Mouse (Mus musculus) layer of hippocampus, adult 9-11 months (tissue): Measurements from ENCODE around the gene Dnajc27.

ENCODE experiments used
- DNase-seq: peaks from one replicate; pipeline ENCODE4 v3.0.0; 2022

Gene Dnajc27

DNA sequence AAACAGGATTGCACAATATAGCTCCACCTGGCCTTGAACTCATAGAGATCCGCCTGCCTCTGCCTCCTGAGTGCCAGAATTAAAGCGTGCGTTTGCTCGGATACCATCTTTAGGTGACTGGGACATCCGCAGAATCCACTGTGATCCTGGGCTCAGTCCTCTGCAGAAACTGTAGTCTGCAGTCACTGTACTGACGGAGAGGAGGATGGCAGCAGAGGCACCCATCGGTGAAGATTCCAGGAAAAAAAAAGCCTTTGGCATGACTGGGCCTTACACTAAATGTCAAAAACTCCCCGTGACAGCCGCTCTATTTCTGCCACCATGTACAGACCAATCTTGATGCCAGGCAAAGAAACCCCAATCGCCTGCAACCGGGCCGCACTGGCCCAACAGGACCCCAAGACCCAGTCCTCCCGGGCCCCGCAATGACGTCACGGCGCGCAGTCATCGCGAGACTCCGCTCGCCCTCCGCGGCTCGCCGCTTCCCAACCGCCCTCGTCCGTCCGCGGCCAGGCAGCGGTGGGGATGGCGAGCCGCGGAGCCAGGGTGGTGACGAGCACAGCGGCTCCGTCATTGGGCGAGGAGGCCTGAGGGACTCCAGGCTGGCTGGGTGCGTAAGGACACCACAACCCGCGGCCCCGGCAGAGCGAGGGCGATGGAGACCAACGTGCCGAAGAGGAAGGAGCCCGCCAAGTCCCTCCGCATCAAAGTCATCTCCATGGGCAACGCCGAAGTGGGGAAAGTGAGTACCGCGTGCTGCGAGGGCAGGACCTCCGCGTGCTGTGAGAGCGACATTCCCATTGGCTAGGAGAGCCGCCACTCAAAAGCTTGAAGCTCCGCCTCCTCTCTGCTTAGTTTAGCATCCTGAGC, at the start of gene Dnajc27:
TSS of gene Dnajc27 (plus strand) at position 452 of the 870 bp plus-strand sequence.
- DNase-seq: peak; percentile 95

DNA sequence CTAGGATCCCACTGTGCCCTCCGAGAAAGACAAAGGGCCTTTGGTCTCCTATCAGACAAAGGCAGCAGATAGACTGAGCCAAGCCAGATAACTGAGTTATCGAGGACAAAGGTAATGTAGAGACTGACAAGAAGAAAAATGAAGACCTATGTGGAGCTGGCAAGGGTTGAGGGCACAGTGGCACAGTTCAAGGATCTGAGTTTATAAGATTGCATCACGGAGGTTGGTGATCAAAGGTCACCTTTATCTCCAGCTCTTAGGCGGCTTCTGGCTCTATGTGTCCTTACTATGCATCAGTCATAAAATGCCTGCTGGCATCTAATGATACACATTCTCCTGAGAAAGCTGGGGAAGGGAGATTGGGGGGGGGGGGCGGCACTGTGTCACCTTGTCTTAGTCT, 46.2 kb upstream of the Dnajc27 start:
- no peak for DNase-seq

DNA sequence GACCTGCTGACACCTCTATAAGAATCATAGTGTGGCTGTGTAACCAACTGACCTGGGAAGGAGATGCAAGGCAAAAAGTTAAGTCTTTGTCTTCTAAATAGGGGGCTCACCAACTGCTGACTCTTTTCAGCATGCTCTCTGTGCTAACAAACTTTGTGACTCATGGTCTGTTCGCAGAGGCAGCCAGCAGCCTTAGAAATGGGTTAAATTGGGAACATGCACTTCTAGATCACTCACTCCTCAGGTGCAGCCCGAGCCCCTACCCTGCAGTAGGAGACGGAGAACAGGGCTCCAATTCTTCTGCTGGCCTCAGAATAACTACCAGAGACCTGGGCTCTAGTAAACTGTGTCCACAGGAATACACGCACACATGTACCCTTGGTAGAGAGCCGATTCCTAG, 44.9 kb upstream of the Dnajc27 start:
- DNase-seq: no peak

DNA sequence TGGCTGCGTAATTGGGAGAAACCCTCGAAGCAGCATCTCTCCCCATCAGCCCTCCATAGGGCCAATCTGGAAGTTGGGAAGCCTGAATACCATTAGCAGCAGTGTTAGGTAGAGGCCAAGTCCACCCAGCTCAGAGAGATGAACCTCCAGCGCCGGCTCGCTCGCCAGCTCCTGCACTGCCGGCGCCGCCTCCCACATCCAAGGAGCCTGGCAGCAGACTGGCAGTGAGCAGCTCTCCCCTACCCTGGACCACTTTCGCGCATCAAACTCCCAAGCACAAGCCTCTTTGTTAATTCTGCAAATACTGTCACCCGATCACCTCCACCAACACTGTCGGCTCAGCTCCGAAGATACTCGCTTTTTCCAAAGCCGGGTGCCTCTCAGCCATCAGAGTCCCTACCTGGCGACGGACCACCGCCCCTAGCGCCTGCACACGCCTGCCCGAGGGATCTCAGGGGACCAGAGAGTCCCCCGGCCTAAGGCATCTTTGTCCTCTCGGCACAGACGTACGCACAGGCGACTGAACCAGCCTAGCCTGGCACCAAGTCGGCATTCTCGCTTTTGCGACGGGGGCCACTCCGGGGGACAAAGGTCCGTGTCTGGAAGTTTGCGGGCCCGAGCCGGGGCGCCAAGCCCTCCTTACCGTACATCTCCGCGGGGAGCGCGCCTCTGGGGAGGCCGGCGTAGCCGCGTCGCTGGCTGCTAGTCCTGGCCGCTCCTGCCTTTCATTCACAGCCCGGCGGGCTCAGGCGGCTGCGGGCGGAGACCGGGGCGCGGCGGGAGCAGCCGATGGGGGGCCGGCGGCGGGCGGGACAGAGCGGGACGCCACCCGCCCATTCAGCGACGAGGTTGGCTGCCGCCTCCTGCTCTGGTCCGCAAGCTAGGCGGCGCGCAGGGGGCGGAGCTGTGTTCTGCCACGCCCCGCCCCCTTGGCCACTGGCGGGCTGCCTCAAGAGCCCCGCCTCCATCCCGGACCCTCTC, 44.0 kb upstream of the Dnajc27 start, which contains the start of gene Efr3b:
TSS of gene Efr3b (minus strand) at position 855 of the 981 bp plus-strand sequence.
- peak; percentile 88 for DNase-seq

DNA sequence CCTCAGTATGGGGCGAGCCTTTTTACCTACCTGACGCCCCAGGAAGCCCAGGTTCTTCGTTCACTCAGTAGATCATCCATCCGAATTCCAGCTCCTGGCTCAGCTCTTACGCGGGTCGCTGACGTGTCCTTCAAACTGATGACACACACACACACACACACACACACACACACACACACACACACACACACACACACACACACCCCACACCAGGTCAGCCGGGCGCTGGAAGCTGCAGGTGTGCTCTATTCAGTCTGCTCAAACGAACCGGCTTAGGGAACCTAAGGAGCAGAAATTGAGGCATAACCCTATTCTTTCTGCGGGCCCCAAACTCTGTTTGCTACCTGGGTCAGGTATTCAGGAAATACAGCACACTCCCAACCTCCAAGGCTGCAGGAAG, 43.3 kb upstream of the Dnajc27 start:
- no peak for DNase-seq

DNA sequence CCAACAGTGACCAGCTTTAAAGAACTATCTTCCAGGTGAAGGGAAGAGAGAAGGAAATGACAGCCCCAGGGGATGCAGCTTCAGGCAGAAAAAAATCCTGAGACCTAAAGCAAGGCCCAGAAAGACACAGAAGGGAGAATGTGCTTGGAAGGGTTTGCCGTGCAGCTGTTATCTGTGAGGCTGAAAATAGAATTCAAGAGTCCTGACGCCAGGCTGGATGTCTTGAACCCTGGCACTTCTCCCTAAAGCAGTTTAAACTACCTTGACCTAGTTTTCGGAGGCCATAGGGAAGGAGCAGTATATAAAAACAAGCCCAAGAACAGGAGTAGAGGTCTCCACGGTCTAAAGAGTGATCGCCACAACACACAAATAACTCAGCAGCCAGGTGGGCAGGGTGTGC, 40.0 kb upstream of the Dnajc27 start:
- no peak for DNase-seq

DNA sequence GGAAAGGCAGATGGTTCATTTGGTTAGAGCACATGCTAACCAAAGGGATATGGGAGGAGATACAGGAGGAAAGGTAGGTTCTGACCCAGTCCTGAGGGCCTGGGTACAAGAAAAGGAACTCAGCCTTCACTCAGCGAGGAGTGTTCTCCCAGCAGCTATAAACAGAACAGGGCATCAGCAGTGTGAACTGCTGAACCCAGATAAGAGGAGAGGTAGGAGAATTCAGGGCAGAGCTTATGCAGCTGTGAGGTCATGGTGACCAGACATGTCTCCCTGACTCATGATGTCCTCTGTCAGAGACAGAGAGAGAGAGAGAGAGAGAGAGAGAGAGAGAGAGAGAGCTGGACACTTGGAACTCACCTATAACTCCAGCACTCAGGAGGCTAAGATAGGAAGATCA, 36.4 kb upstream of the Dnajc27 start:
- no peak for DNase-seq

DNA sequence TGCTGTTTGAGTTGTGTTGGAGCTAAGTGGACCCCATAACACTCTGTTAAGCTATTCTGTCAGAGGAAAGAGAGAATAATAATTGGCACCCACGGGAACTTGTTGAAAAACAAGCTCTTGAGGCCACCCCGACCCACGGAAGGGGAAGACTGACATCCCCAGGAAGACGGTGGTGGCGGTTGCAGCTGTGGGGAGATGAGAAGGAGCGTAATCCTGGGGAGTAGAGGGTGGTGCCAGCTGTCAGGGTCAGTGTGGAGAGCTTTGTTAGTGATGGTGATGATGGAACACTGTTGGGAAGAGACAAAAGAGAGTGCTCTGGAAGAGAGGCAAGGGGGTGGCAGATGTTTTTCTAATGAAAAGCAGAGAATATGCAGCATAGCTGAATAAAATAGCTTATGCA, 34.4 kb upstream of the Dnajc27 start:
- no peak for DNase-seq

DNA sequence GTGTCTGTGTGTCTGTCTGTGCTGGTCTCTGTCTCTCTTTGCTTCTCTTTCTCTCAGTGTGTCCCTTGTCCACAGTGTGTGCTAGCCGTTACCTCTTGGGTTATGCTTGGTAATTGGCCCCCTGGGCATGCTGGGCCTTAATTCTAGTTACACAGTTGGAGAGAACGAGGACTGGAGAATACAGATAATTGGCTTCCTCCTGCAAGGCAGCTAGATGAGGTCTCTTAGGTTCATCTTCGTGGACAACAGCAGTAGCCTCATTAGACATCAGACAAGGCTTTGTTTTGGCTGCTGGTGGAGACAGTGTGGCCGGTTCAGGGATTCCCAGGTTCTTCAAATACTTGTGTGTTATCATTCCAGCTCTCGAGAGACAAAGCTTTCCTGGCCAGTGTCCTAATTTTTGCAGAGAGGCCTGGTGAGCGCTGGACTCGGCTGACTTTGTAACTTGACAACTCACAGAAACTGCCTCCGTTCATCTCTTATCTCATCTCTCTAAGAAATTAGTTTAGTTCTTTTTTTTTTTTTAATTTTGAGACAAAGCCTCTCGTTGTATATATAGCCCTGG, 31.4 kb upstream of the Dnajc27 start:
- DNase-seq: no peak

DNA sequence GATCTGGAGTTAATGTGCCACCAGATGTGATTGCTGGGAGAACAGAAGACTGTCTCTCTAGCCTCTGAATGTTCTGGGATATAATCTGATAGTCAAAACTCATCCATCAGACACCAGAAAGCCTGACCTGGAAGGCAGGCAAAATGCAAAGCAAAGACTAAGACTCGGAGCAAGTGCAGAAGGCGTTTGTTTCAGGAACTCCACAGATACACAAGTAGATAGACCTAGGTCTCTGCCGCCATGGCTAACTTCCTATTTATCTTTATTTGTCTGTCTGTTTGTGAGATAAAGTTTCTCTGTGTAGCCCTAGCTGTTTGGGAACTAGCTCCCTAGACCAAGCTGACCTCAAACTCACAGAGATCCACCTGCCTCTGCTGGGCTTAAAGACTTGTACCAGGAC, 28.7 kb upstream of the Dnajc27 start:
- no peak for DNase-seq

DNA sequence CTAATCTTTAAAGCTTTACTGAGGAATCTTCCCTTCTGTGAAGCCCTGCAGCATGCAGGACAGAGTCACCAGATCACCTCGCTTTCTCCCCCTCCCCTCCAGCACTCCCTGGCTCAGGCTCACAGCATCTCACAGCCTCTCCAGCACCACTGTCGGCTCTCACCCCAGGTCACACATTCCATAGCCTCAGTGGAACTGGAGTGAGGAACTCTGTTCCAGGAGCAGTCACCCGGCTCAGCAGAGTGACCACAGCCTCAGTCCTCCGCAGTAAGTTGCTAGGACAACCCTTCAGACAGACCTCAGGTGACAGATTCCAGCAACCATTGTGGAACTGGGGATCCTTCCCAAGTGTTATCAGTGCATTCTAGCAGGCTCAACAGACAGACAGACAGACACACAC, 27.5 kb upstream of the Dnajc27 start:
- DNase-seq: no peak

DNA sequence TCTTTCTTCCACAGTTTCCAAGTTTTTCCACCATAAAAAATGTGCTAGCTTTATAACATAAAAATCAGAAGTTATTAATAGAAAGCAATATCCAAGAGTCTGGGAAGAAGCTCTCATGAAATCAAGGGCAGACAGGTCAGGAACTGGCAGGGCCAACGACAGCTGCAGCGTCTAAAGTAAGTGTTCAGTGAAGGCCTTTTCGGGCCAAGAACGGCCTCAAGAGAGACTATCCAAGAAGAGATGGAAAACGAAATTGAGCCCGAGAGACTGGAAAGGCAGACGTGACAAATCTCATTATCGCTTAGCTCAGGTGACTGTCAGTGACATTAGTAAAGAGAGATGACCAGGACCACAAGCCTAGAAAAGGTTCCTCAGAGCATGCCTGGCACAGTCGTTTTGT, 24.1 kb upstream of the Dnajc27 start:
- DNase-seq: no peak

DNA sequence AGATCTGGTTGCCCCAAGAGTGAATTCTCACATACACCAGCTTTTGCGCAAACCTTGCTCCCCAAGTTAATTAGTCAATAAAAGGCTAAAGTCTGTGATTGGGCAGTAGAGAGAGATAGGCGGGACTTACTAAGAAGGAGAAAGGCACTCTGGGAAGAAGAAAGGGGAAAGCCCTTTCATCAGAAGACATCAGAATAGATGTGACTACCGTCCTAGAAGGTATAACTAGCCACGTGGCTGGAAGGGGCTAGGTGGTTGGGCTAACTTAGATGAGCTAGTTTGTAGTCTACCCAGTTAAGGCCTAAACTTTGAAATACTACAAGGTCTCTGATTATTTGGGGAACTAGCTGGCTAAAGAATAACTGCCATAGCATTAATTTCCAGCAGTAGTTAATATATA, 22.7 kb upstream of the Dnajc27 start:
- DNase-seq: no peak

DNA sequence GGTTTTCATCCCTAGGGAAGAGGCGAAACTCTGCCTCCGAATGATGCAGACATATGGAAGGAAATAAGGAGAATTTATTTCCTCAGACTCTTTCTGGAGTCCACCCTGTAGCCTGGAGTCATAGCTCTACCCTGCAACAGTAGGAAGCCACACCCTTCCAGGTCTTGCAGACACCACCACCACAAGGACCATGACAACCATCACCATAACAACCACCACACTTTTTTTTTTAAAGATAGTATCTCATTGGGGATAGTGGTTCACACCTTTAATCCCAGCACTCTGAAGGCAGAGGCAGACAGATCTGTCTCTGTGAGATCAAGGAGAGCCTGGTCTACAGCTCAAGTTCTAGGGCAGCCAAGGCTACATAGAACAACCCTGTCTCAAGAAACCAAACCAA, 16.9 kb upstream of the Dnajc27 start:
- DNase-seq: no peak

DNA sequence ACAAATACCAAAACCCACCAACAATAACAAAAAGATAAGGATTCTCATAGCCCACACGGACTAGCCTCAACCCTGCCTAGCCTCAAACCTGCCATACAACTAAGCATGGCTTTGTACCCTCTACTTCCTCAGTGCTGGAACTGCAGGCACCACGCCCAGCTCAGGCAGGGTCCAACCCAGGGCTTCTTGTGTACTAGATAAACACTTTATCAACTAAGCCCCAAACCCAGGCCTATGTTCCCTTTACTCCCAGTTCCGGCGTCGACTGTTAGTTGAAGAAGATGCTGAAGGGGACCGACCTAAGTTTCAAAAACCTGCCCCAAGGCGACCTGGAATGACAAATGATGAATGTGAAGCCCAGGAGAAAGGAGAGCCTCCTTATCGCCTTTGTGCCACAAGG, 16.4 kb upstream of the Dnajc27 start:
- DNase-seq: no peak

DNA sequence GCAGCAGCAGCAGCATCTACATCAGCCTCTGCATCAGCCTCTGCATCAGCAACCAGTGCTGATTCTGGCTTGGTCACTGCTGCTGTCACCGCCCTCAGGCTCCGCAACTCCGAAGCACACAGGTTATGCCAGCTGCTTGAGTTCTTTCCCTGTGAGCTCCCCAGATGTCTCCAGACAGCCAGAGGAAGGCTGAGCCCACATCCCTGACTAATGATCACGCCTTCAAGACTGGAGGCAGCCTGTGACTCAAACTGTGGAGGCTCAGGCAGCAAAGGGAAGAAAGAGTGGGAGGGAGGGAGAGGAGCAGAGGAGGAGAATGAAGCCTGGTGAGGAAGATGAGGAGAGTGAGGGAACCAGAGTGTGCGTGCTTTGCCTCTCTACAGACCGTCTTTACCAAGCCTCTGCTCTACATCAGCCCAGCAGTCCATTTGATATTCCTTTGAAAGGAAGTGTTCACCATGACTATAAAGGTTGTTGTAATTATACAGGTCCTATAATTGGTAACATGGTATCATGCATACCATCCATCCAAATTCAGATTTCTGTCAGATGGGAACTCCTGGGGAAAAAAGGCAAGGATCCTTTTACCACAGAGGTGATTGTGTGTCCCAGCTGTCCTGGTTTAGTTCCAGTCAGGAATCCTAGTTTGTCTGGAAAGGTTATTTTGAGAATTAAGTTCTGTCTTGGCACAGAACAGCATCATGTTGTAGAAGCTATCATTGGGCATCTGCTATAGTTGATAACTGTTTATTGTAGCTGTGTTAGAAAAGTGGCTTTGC, 15.5 kb upstream of the Dnajc27 start:
- no peak for DNase-seq

DNA sequence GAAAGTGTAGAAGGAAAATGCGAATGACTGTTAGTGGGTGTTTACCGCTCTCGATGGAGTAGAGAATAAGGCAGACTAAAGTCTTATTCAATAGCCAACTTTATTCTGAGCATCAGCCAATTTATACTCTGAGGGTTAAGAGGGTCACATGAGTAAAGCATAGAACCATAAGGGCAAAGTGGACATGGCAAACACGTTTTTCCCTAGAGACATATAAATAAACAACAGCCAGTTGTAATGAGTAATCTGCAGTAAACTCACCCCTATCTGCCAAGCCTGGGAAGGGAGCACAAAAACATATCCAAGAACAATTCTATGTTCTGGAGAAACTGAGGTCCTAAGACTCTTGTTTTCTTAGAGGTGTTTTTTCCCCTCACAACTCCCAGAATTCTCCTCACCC, 13.8 kb upstream of the Dnajc27 start:
- DNase-seq: no peak

DNA sequence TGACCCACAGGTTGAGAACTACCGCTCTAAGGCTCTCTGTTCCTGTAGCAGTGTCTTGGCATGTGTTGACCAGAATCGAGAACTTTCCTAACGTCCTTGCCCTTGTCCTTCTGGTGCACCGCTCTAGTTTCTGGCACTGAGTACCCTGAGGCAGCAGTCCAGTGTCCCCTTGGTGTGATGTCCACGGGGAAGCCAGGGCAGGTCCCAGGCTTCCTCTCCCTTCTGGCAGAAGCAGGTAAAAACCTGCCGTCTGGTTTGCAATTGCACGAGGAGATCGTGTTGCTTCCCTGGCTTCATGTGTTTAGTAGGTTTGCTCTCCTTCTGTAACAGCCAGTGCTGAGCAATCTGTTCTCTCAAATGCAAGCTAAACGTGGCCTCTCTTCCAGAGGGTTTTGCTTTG, 10.7 kb upstream of the Dnajc27 start:
- no peak for DNase-seq

DNA sequence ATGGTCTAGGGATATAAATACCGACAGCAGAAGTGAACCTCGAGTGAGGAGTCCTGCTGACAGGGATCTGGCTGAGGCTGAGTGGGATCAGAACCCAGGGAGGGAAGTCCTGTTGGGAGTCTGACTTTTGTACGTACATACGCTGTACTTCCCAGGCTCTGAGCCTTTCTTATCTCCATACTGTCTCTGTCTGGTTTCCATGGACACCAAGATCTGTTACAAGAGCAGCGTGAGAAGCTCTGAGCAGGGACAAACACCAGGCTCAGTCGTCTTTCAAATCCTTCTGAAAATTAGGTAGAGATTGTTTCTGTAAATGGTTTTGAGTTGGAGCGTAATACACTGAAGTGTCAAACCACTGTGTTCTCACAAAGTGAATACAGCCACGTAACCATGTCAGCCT, 7.0 kb upstream of the Dnajc27 start:
- DNase-seq: no peak

DNA sequence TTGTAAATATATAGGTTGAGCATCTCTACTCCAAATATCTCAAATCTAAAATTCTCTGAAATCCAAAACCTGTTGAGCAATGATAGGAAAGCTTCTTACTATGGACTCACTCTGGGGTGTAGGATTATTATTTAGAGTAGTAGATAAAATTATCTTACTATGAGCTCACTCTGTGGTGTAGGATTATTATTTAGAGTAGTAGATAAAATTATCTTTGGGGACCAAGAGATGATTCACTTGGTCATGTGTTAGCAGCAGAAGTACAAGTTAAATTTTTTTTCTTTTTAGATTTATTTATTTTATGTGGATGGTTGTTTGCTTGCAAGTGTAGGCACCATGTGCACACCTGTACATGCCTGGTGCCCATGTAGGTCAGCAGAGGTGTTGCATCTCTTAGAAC, 6.0 kb upstream of the Dnajc27 start:
- no peak for DNase-seq

DNA sequence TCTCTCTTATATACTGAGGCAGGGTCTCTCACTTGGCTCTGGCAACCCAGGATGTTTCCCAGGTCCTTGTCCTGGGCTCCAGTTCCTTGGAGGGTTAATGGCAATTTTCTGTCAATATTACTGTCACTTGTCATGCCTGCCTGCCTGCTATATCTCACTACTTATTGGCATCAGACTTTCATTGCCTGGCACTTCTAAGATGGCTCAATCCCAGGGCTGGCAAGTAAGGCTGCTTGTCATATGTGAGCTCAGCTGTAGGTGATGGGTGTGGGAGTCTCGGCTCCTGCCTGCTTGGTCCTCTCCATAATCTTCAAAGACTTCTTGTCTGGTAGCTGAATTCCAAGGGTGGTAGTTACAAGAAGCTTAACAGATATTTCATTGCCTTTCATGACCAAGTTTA, 4.3 kb upstream of the Dnajc27 start:
- DNase-seq: peak; percentile 28

DNA sequence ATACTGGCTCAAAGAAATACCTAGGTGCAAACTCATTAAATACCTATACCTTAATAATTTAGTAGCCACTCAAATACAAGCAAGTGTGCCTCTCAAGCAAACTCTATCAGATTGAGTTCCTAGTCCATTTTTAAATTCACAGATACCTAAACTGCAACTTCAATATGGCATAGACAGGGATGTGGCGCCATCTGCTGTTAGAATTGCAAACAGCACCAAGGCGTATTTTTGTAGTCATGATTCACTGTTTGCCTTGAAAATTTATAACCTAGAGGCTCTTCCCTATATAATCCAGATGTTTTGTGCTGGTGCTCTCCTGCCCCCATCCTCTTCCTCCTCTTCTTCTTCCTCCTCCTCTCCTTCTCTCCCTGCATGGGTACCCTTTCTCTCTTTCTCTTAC, 2.1 kb upstream of the Dnajc27 start:
- peak; percentile 61 for DNase-seq

DNA sequence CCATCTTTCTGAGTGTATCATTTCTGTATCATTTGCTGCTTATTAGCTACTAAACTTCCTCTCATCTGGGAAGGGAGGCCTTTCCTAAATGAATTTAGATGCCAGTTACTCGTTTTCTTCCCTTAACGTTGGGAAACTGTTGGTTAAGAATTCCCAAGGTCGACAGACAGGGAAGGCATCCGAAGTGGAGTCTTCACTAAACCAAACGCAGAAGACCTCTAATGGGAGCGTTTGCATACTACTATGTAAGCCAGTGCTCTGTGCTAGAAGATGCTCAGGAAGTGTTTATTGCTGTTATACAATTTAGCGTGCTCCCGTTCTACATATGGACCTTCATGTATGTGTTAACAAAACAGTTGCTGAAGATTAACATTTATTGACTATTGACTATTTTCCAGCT, 1.1 kb downstream of the Dnajc27 start:
- DNase-seq: no peak
